Mouse (Mus musculus) ES-Bruce4 (cell line): ENCODE data around the gene Mapk1.

Experiments
- CTCF ChIP-seq: IDR thresholded peaks from one replicate; pipeline ENCODE4 v1.8.1; 2011; ENCODE audit warnings: low read depth, low read length
- EP300 ChIP-seq: IDR thresholded peaks from 2 replicates; pipeline ENCODE4 v1.6.1; 2011; ENCODE audit warnings: low read depth, low read length; ENCODE audit not compliant: insufficient read depth
- POLR2A ChIP-seq: IDR thresholded peaks from one replicate; pipeline ENCODE4 v1.8.1; 2011; ENCODE audit warnings: low read length; ENCODE audit not compliant: insufficient read depth

DNA sequence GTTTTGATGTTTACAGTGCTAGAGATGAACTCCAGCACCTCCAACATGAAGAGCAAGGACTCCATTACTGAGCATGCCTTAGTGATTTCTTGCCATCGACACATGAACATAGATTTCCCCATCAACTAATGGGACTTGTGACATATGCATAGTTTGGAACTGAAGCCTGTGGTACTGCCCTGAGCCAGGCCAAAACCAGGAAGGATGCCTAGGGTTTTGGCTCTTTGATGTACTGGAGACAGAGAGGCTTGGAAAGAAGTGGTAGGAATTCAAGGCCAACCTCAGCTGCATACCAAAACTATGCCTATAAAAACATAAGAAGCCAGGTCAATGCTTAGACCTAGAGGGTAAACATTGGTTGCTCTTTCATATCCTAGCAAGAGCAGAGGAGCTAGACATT, 66.7 kb downstream of the Mapk1 start:
- no peak for TF ChIP-seq EP300
- TF ChIP-seq CTCF, result no peak
- no peak for TF ChIP-seq POLR2A
